In the genomic region with DNA sequence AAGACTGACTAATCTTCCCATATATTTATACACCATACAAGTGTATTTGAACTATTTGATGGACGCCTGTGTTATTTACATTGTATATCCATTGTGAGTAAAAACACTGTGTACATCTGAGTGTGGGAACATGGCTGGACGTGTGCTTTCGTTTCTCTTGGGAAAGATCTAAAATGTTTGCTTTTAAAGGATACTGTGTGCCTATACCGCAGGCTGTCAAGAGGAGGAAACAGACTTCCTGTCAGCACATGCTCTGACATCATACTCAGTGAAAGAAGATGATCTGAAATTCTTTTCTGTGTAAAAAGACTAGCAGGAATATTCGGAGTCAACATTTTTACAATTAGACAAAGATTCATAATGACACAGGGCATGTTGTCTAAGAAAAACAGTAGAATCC, we compare ENCODE assay signal across 10 mouse cellular contexts. TPM values are rescaled to one million over a fixed set of nuclear protein-coding genes. Genes with fewer than 3 reads are reported as not detected.
"Had no signal": no experiment of that assay in that cellular context is flagged by ENCODE, and none has a peak within 500 bp of the region (broad histone marks: within the 10 kb centered on the region; RNA-seq: fewer than 3 reads in every experiment).

No protein-coding gene starts in this region.

- H3K9ac ChIP-seq: limb, embryonic 12.5 days; liver, embryonic 14.5 days; midbrain, embryonic 12.5 days had no signal

- H3K36me3 ChIP-seq: limb, embryonic 12.5 days; midbrain, embryonic 12.5 days had no signal

- H3K4me2 ChIP-seq: limb, embryonic 12.5 days; midbrain, embryonic 12.5 days had no signal

- DNase-seq: kidney, postnatal 25 days; lung, adult 18-20 months; right cerebral cortex, postnatal 25 days; thymus, postnatal 36 days had no signal

- ATAC-seq: midbrain, embryonic 16.5 days had no signal

- H3K27ac ChIP-seq: limb, embryonic 12.5 days; liver, embryonic 14.5 days; midbrain, embryonic 12.5 days had no signal

- H3K27me3 ChIP-seq: limb, embryonic 12.5 days; midbrain, embryonic 12.5 days had no signal

- H3K4me3 ChIP-seq: limb, embryonic 12.5 days; midbrain, embryonic 12.5 days had no signal

- H3K9me3 ChIP-seq: limb, embryonic 12.5 days; midbrain, embryonic 12.5 days had no signal

- H3K4me1 ChIP-seq: midbrain, embryonic 12.5 days had no signal

RNA-seq across cellular contexts. Expression of gene Cers3, which starts 26.6 kb away (rescaled TPM):
- total RNA-seq: liver, adult 2 months had no signal
- polyA plus RNA-seq: small intestine, adult 2 months had no signal
